Mouse (Mus musculus) thymus, adult 18-20 months (tissue): ENCODE measurements at regions not wholly inside any gene's neighbourhood (a gene's known extent, or its start where the extent isn't known, plus 50 kb on each side); places are given as distances from the start of the nearest gene placed in this dataset.

Experiments
- DNase-seq, 2 experiments: peaks; one replicate each; pipeline ENCODE4 v3.0.0; 2022; ENCODE audit warnings: mixed read lengths in 2 of 2

- no peak for DNase-seq
These were observed 67.2 kb upstream of the Rgs1 start for GRCm38 (mm10) chr1:144316251-144316650.

- DNase-seq: no peak
These were observed 65.3 kb upstream of the Rgs1 start for GRCm38 (mm10) chr1:144314382-144314781.

GRCm38 (mm10) chr1:144313318-144313717 lies 64.3 kb upstream of the Rgs1 start:
- no peak for DNase-seq

GRCm38 (mm10) chr1:144309901-144310300 lies 60.9 kb upstream of the Rgs1 start:
- DNase-seq: no peak

- DNase-seq: no peak
These were observed 59.3 kb upstream of the Rgs1 start for GRCm38 (mm10) chr1:144308313-144308712.

GRCm38 (mm10) chr1:144307854-144308285 lies 58.8 kb upstream of the Rgs1 start:
- DNase-seq: no peak

- peak in 1 of 2 experiments; percentile 6 for DNase-seq
These were observed 58.2 kb upstream of the Rgs1 start for GRCm38 (mm10) chr1:144307017-144307853.

DNA sequence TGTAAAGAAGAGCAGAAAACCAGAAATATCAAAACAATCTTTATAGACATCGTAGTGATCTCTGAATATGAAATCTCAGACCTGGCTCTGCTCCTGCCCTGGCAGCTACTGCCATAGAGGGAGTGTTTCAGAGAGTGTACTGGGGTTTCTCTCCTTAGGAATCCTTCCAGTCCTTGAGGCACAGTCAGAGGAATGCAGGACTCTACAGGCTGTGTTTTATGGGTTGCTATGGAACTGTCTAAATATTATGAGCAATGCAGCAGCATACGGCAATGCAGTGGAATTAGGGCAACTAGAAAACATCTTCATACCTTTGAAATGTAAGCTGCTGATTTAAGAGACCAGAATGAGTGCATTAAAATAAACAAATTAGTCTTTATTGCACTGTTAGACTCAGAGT lies 57.2 kb upstream of the Rgs1 start:
- no peak for DNase-seq

GRCm38 (mm10) chr1:144300670-144301069 lies 51.6 kb upstream of the Rgs1 start:
- no peak for DNase-seq
